Mouse (Mus musculus) liver, embryonic 11.5 days (tissue): ENCODE measurements around the gene 4930564D02Rik. TPM values are rescaled to one million over a fixed set of nuclear protein-coding genes. Genes with fewer than 3 reads are reported as not detected.

ENCODE experiments used
- ATAC-seq: fragments of 200-750 bp; cut with Nextera tagmentation; replicated peaks from 2 replicates; pipeline ENCODE4 v1.8.0; 2017; ENCODE audit warnings: moderate number of reproducible peaks, mild to moderate bottlenecking, moderate TSS enrichment, moderate library complexity; ENCODE audit not compliant: low FRiP score
- DNase-seq: peaks from one replicate; pipeline ENCODE4 v3.0.0-alpha.2; 2017; ENCODE audit warnings: low spot score
- H3K27ac ChIP-seq: fragments of 300-500 bp; sonication (generic); 2 replicates; pipeline ENCODE4 v1.5.1; 2014; ENCODE audit warnings: mild to moderate bottlenecking, low read depth, low read length, control low read depth
- H3K27me3 ChIP-seq: fragments of 300-500 bp; sonication (generic); replicated peaks from 2 replicates; pipeline ENCODE4 v1.6.1; 2014; ENCODE audit warnings: low read length, mixed read lengths; ENCODE audit not compliant: control insufficient read depth, insufficient read depth
- H3K36me3 ChIP-seq: fragments of 300-500 bp; sonication (generic); 2 replicates; pipeline ENCODE4 v1.6.1; 2014; ENCODE audit warnings: mild to moderate bottlenecking, low read length, moderate library complexity, mixed read lengths; ENCODE audit not compliant: control insufficient read depth, insufficient read depth
- H3K4me1 ChIP-seq: fragments of 300-500 bp; sonication (generic); replicated peaks from 2 replicates; pipeline ENCODE4 v1.6.1; 2014; ENCODE audit warnings: low read length, mixed read lengths; ENCODE audit not compliant: control insufficient read depth, insufficient read depth
- H3K4me2 ChIP-seq: fragments of 300-500 bp; sonication (generic); 2 replicates; pipeline ENCODE4 v1.6.1; 2014; ENCODE audit warnings: mild to moderate bottlenecking, control low read depth, moderate library complexity
- H3K4me3 ChIP-seq: fragments of 300-500 bp; sonication (generic); 2 replicates; pipeline ENCODE4 v1.5.1; 2014; ENCODE audit warnings: low read depth, low read length, control low read depth
- H3K9ac ChIP-seq: fragments of 300-500 bp; sonication (generic); 2 replicates; pipeline ENCODE4 v1.6.1; 2014; ENCODE audit warnings: low read depth, low read length, control low read depth
- H3K9me3 ChIP-seq: fragments of 300-500 bp; sonication (generic); 2 replicates; pipeline ENCODE4 v1.6.1; 2016; ENCODE audit warnings: low read length, inconsistent platforms, mixed read lengths; ENCODE audit not compliant: control insufficient read depth
- WGBS: fragments of 180-500 bp; shearing (Covaris S2); extraction: QIAGEN DNeasy Blood & Tissue Kit; methylation state at CpG from one replicate; pipeline ENCODE4 v1.1.7; 2014; 5-methylcytosine and 5-hydroxymethylcytosine counted together
- polyA plus RNA-seq: library from polyadenylated mRNA; unstranded; fragments of >200 nt; fragmentation: Nextera tagmentation; extraction: Ambion mirVana; gene quantifications from 2 replicates; pipeline ENCODE4 v1.2.1, GENCODE M21; 2014

The 4930564D02Rik gene
- polyA plus RNA-seq, 1 experiment from 2014 or later = not detected

DNA sequence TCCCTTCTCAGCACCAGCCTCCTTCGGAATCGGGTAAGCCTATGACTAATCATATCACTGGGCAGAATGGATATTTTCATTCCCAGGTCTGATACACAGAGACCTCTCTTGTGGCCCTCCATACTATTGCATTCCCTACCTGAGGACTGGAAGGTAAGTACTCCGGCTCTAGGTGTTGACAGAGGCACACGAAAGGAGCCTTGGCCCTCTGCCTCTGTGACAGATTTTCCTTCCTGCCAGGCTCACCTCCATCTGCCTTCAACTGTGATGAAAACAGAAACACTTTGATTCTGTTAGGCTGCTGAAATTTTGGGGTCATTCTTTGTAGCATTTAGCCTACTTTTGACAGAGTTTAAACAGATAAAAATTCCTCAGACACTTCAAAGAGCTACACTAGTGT lies 47.2 kb downstream of the 4930564D02Rik start:
- DNase-seq = no peak
- no peaks in the 10 kb centered on the region for H3K4me1 ChIP-seq
- no peak overlapping the region for H3K9ac ChIP-seq
- H3K4me3 ChIP-seq = no peak overlapping the region
- ATAC-seq = no peak
- no peaks in the 10 kb centered on the region for H3K27me3 ChIP-seq
- no peak overlapping the region for H3K27ac ChIP-seq
- no peaks in the 10 kb centered on the region for H3K9me3 ChIP-seq
- H3K4me2 ChIP-seq = no peak overlapping the region
- H3K36me3 ChIP-seq = no peaks in the 10 kb centered on the region
- WGBS = 89% methylated on average over 4 of the region's 4 CpGs

DNA sequence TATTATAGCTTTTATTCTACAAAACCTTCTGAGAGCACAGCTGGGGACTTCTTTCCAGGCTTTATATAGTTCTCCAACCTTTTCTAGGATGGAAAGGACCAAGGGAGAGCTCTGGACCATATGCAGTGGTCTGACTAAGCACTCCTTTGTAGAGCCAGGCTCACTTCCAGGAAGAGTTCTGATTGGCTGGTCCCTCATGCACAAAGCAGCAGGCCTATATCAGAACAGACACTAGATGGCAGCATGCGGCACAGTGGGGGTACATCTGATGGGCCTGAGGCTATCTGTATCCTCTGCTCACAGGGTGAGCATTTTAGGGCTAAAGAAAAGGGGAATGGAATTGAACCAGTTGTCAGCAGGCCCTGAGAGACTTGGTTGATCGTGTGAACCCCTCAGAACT lies 47.6 kb downstream of the 4930564D02Rik start:
- DNase-seq (peak; percentile 63), ATAC-seq (peak; percentile 66)
- Histone ChIP-seq H3K4me2 (no peak overlapping the region), H3K27ac (no peak overlapping the region), H3K9ac (no peak overlapping the region), H3K27me3 (no peaks in the 10 kb centered on the region), H3K9me3 (no peaks in the 10 kb centered on the region), H3K4me3 (no peak overlapping the region), H3K4me1 (no peaks in the 10 kb centered on the region), H3K36me3 (no peaks in the 10 kb centered on the region)
- WGBS = 30% methylated on average over 2 of the region's 2 CpGs

DNA sequence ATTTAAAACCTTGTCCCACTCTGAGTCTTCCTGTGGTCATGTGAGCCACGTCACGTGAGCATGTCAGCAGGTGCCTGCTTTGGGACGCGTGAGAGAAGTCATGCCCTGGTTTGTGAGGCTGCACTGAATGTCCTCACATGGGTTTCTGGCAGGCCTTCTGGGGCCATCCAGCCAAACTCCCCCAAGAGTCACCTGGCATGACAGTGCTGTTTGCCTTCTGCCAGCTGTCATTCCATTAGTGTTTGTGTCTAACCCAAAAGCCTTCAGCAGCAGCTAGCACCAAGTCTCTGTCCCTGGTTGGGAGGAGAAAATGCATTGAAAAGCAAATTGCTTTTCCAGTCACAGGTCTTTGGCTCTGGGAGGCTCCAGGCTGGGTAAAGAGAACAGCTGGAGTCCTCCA lies 50.0 kb downstream of the 4930564D02Rik start:
- H3K36me3 ChIP-seq = no peaks in the 10 kb centered on the region
- 85% methylated on average over 4 of the region's 4 CpGs for WGBS
- no peak overlapping the region for H3K4me3 ChIP-seq
- no peak overlapping the region for H3K27ac ChIP-seq
- H3K9me3 ChIP-seq = no peaks in the 10 kb centered on the region
- ATAC-seq = no peak
- no peaks in the 10 kb centered on the region for H3K27me3 ChIP-seq
- DNase-seq = no peak
- H3K4me1 ChIP-seq = no peaks in the 10 kb centered on the region
- H3K4me2 ChIP-seq = no peak overlapping the region
- H3K9ac ChIP-seq = no peak overlapping the region

DNA sequence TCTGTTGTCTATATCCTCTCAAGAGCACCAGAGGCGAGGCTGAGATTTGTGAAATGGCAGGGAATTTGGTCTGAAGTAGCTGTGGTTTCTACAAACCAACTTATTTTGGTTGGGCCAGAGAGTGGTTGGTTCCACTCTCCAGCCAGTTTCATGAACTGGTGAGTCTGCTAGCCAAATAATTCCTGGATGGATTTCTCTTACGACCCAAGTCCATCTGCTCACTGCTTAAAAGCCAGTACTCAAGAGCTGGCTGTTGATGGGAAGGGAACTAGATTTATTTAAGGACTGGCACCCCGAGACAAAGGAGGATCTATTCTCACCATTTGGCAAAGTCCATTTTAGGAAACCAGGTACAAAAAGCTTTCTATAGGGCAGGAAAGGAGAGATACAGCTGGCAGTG lies 57.1 kb downstream of the 4930564D02Rik start:
- 75% methylated on average over 3 of the region's 3 CpGs for WGBS
- Histone ChIP-seq H3K9me3 (no peaks in the 10 kb centered on the region), H3K4me1 (no peaks in the 10 kb centered on the region), H3K4me3 (no peak overlapping the region), H3K27ac (no peak overlapping the region), H3K9ac (no peak overlapping the region), H3K36me3 (no peaks in the 10 kb centered on the region), H3K4me2 (no peak overlapping the region), H3K27me3 (no peaks in the 10 kb centered on the region)
- ATAC-seq = no peak
- DNase-seq = no peak

DNA sequence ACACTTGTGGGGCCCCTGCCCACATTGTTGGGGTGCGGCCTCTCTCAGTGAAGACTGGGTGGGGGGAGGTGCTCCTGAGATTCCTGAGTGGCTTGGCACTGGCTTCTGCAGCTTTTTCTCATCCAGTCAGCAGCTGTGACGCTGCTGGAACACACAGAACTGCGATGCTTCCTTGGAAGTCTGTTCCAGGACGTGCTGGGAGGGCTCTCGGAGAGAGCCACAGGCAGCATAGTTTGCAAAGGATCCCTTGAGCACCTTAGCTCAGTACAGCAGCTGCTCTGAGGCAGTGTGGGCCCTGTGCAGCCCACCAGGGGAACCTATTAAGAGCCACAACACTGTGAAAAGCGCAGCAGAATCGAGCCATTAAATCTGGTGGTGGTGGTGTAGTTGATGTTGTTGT lies 61.2 kb downstream of the 4930564D02Rik start:
- ATAC-seq = no peak
- DNase-seq = no peak
- no peaks in the 10 kb centered on the region for H3K36me3 ChIP-seq
- no peak overlapping the region for H3K4me3 ChIP-seq
- H3K27ac ChIP-seq = no peak overlapping the region
- H3K27me3 ChIP-seq = no peaks in the 10 kb centered on the region
- no peak overlapping the region for H3K9ac ChIP-seq
- no peaks in the 10 kb centered on the region for H3K4me1 ChIP-seq
- WGBS = 66% methylated on average over 7 of the region's 7 CpGs
- no peak overlapping the region for H3K4me2 ChIP-seq
- H3K9me3 ChIP-seq = no peaks in the 10 kb centered on the region

Other genes starting within 250 kb of the 4930564D02Rik start
- 36.0 and 37.7 TPM in 2 replicates for gene Mov10, start 248.3 kb upstream of the 4930564D02Rik start, polyA plus RNA-seq
- gene St7l, start 202.8 kb upstream of the 4930564D02Rik start, polyA plus RNA-seq = 22.5 and 25.6 TPM in 2 replicates
- gene Capza1, start 202.3 kb upstream of the 4930564D02Rik start, polyA plus RNA-seq = 169 and 209 TPM in 2 replicates
- 0.52 and 0.73 TPM in 2 replicates for gene Wnt2b, start 104.9 kb upstream of the 4930564D02Rik start, polyA plus RNA-seq
- gene Cttnbp2nl, start 13.7 kb upstream of the 4930564D02Rik start, polyA plus RNA-seq = 12.1 and 12.6 TPM in 2 replicates